Mouse (Mus musculus) G1E (cell line): ENCODE measurements at regions not wholly inside any gene's neighbourhood (a gene's known extent, or its start where the extent isn't known, plus 50 kb on each side); places are given as distances from the start of the nearest gene placed in this dataset.

ENCODE experiments used
- ATAC-seq: 2 replicates; pipeline ENCODE4 v1.8.0; 2016; ENCODE audit warnings: mild to moderate bottlenecking; ENCODE audit not compliant: insufficient number of reproducible peaks, poor library complexity, low FRiP score, severe bottlenecking; ENCODE audit errors: extremely low read depth
- DNase-seq: peaks from one replicate; pipeline ENCODE4 v3.0.0; 2012; ENCODE audit warnings: low spot score
- H3K27me3 ChIP-seq: 2 replicates; pipeline ENCODE4 v1.6.1; 2012; ENCODE audit warnings: mild to moderate bottlenecking, low read length, inconsistent platforms; ENCODE audit not compliant: insufficient read depth
- H3K36me3 ChIP-seq: replicated peaks from 2 replicates; pipeline ENCODE3; 2012; ENCODE audit warnings: mild to moderate bottlenecking, inconsistent platforms
- H3K4me1 ChIP-seq: 2 replicates; pipeline ENCODE4 v1.6.1; 2012; ENCODE audit warnings: low read depth, low read length, inconsistent platforms, mixed read lengths; ENCODE audit not compliant: insufficient read depth
- H3K4me3 ChIP-seq: 2 replicates; pipeline ENCODE4 v1.5.1; 2012; ENCODE audit warnings: low read depth, mild to moderate bottlenecking, inconsistent platforms, low read length, moderate library complexity, mixed read lengths
- H3K9me3 ChIP-seq: replicated peaks from 2 replicates; pipeline ENCODE4 v1.6.1; 2012; ENCODE audit warnings: inconsistent platforms
- CTCF ChIP-seq: IDR thresholded peaks from 2 replicates; pipeline ENCODE4 v1.5.1; 2012; ENCODE audit warnings: low read depth, low read length, inconsistent platforms, mixed read lengths
- GATA1 ChIP-seq: IDR thresholded peaks from 2 replicates; pipeline ENCODE4 v1.6.1; 2012; ENCODE audit warnings: borderline replicate concordance, low read length, inconsistent platforms, mixed read lengths
- GATA2 ChIP-seq: IDR thresholded peaks from 2 replicates; pipeline ENCODE4 v1.6.1; 2012; ENCODE audit warnings: low read depth, low read length, inconsistent platforms, borderline replicate concordance
- POLR2AphosphoS5 ChIP-seq: IDR thresholded peaks from 2 replicates; pipeline ENCODE4 v1.6.1; 2012; ENCODE audit warnings: low read depth, low read length, inconsistent platforms; ENCODE audit not compliant: insufficient replicate concordance
- TAL1 ChIP-seq: conservative IDR thresholded peaks from 2 replicates; pipeline ENCODE4 v1.6.1; 2012; ENCODE audit warnings: low read depth, low read length, inconsistent platforms, mixed read lengths

DNA sequence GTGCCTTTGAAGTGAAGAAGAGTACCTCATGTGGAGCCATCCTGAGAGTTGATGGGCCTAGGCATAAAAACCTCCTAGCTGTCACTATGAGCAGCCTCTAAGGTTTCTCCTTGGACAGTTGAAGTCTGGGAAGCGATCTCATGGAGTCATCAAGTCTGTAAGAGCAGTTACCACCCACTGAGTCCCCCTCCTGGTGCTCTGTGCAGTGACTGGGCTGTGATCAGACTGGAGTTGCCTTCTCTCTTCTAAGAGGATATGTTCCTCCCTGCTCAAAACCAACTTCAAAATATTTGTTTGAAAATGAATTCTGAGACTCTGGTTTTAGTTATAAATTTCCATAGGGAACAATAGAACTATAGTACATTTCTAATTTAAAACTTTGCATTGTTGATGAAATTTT, 283.3 kb downstream of the Cetn3 start:
- Histone ChIP-seq H3K4me3 (no peak overlapping the region), H3K4me1 (no peaks in the 10 kb centered on the region), H3K9me3 (no peaks in the 10 kb centered on the region), H3K27me3 (no peaks in the 10 kb centered on the region), H3K36me3 (no peaks in the 10 kb centered on the region)
- DNase-seq: no peak
- no peak for TF ChIP-seq GATA2
- TF ChIP-seq CTCF: no peak
- no peak for TF ChIP-seq GATA1
- TF ChIP-seq TAL1: no peak
- ATAC-seq: no peak

DNA sequence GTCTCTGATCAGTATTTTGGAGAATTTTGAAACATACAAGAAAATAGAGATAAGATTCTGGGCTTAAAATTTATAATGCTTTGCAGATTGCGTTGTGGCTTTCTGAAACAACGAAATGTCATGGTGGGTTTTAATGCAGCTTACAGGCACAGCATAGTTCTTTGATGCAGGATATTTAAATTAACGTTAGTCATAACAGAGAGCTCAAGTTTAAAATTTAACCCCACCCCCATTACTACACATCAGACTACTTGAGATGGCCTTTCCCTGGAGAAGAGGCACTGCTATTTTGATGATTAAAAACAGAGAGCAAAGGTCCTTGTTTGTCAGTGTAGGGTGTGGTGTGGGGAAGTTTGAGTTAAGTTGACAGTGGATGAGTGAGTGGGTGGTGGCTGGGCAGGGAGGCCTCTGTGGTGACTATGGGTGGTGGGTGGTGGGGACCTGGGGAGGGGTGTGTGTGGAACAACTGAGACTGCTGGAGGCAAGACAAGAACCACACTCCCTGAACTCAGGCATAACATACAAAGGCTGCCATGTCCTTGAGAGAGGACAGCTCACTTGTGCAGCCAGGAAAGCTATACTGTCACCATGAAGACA, 283.9 kb downstream of the Cetn3 start:
- Histone ChIP-seq H3K4me3 (no peak overlapping the region), H3K4me1 (no peaks in the 10 kb centered on the region), H3K9me3 (no peaks in the 10 kb centered on the region), H3K27me3 (no peaks in the 10 kb centered on the region), H3K36me3 (no peaks in the 10 kb centered on the region)
- TF ChIP-seq POLR2AphosphoS5 (no peak), CTCF (no peak), GATA2 (no peak), GATA1 (no peak), TAL1 (no peak)
- no peak for ATAC-seq
- DNase-seq: no peak

DNA sequence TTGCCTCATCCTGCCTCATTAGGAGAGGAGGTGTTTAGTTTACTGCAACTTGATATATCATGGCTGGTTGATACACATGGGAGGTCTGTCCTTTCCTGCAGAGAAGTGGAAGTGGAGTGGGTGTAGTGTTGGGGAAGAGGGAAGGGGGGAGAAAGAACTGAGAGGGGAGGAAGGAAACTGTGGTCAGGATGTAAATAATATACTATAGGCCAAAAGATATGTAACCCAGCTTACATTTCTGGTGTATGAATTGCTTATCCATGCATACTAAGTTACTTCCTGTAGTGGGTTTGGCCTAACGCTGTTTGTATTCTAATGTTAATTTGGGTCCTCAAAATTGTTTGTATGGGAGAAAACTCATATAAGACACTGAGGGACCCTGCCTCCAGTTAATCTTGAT, 289.6 kb downstream of the Cetn3 start:
- no peaks in the 10 kb centered on the region for H3K27me3 ChIP-seq
- no peak for DNase-seq
- no peak for TF ChIP-seq GATA1
- no peak for TF ChIP-seq GATA2
- TF ChIP-seq CTCF: no peak
- TF ChIP-seq TAL1: no peak
- H3K36me3 ChIP-seq: no peaks in the 10 kb centered on the region
- no peaks in the 10 kb centered on the region for H3K4me1 ChIP-seq
- H3K4me3 ChIP-seq: no peak overlapping the region
- peak; percentile 61 for ATAC-seq
- no peaks in the 10 kb centered on the region for H3K9me3 ChIP-seq

DNA sequence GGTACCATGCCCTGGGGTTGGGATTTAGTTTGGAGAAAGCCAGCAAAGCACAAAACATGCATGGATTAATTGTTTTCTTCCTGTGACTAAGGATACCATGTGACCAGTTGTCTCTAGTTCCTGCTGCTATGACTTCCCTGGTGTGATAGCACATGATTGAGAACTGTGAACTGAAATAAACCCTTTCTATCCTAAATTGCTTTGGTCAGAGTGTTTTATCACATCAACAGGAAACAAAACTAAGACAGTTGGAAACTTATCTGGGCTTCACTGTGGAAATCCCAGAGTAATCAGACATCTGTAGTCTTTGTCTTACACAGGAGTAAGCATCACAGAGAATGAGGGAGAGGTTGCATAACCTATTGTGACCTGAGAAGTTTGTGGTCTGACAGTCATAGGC, 290.5 kb downstream of the Cetn3 start:
- Histone ChIP-seq H3K4me3 (no peak overlapping the region), H3K4me1 (no peaks in the 10 kb centered on the region), H3K27me3 (no peaks in the 10 kb centered on the region), H3K9me3 (no peaks in the 10 kb centered on the region), H3K36me3 (no peaks in the 10 kb centered on the region)
- no peak for ATAC-seq
- no peak for DNase-seq
- TF ChIP-seq POLR2AphosphoS5 (no peak), CTCF (no peak)

- Histone ChIP-seq H3K4me1 (no peaks in the 10 kb centered on the region), H3K9me3 (no peaks in the 10 kb centered on the region), H3K4me3 (no peak overlapping the region), H3K36me3 (no peaks in the 10 kb centered on the region), H3K27me3 (no peaks in the 10 kb centered on the region)
- ATAC-seq (no peak), DNase-seq (no peak)
- TF ChIP-seq GATA1 (no peak), GATA2 (no peak), POLR2AphosphoS5 (no peak), CTCF (no peak), TAL1 (no peak)
These were observed 298.5 kb downstream of the Cetn3 start for GRCm38 (mm10) chr13:82081375-82081774.

DNA sequence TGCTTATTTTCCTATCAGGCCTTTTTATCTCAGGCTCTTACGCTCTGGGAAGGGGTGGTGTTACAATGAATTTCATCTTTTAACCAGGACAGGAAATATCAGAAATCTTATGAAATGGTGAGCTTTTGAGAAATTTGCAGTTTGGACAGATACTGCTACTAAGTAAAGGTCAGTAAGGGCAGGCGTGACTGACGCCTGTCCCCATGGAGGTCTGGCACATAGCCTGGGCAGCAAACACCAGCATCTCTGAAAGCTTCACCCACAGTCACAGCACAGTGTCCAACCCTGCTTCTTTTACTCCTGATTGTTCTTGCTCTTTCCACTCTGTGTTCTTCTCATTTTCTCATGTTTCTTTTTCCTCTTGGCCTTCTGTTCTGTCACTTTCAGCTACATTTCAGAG, 304.8 kb downstream of the Cetn3 start:
- H3K9me3 ChIP-seq: no peaks in the 10 kb centered on the region
- H3K36me3 ChIP-seq: no peaks in the 10 kb centered on the region
- H3K4me1 ChIP-seq: no peaks in the 10 kb centered on the region
- TF ChIP-seq CTCF (no peak), GATA2 (no peak), TAL1 (no peak), GATA1 (no peak), POLR2AphosphoS5 (no peak)
- H3K27me3 ChIP-seq: no peaks in the 10 kb centered on the region
- ATAC-seq: no peak
- DNase-seq: no peak
- no peak overlapping the region for H3K4me3 ChIP-seq

- peaks cover 2% of the 10 kb centered on the region; the same call in 1 of the 2 replicates for H3K27me3 ChIP-seq
- TF ChIP-seq CTCF (0 out of 2 replicates have a peak, but pooled peaks have one; percentile 6), POLR2AphosphoS5 (no peak), GATA2 (no peak)
- H3K36me3 ChIP-seq: no peaks in the 10 kb centered on the region
- no peaks in the 10 kb centered on the region for H3K4me1 ChIP-seq
- DNase-seq (no peak), ATAC-seq (no peak)
- no peak overlapping the region for H3K4me3 ChIP-seq
- no peaks in the 10 kb centered on the region for H3K9me3 ChIP-seq
These were observed 309.3 kb downstream of the Cetn3 start for GRCm38 (mm10) chr13:82092186-82092585.

DNA sequence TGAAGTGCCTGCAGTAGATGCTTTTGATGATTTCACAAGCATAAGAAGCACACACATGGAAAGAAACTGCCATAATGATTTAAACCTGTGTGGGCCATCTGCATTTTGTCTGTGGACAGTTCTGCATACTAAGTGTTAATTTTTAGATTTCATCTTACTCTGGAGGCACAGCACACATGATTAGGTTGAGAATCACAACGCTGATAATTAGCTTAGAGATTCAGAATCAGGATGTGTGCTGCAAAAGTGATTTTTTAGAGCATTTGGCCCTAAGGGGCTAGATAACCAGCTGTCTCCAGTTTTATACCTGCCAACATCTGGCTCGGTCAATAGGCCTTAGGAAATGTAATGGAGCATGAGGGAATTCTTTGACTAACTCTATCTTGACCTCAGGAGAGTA, 323.2 kb downstream of the Cetn3 start:
- Histone ChIP-seq H3K4me1 (no peaks in the 10 kb centered on the region), H3K27me3 (no peaks in the 10 kb centered on the region), H3K9me3 (no peaks in the 10 kb centered on the region), H3K36me3 (no peaks in the 10 kb centered on the region), H3K4me3 (no peak overlapping the region)
- TF ChIP-seq CTCF (no peak), GATA2 (no peak), GATA1 (no peak), TAL1 (no peak), POLR2AphosphoS5 (no peak)
- DNase-seq: no peak
- no peak for ATAC-seq
